Mouse (Mus musculus) kidney, postnatal 0 days (tissue): ENCODE data around the gene Gm37240. TPM values are rescaled to one million over a fixed set of nuclear protein-coding genes. Genes with fewer than 3 reads are reported as not detected.
"Not testable (repeated sequence)": the region's sequence is repeated elsewhere in the genome, so short reads cannot be mapped to it uniquely, and the experiment has no call there.

Experiments used
- ATAC-seq: fragments of 200-750 bp; cut with Nextera tagmentation; replicated peaks from 2 replicates; pipeline ENCODE4 v1.8.0; 2017; ENCODE audit warnings: low read depth, moderate number of reproducible peaks, moderate TSS enrichment, moderate library complexity; ENCODE audit not compliant: low FRiP score
- DNase-seq: peaks from one replicate; pipeline ENCODE4 v3.0.0-alpha.2; 2016; ENCODE audit warnings: low spot score
- H3K27ac ChIP-seq: fragments of 300-500 bp; sonication (generic); 2 replicates; pipeline ENCODE4 v1.5.1; 2014; ENCODE audit warnings: mild to moderate bottlenecking
- H3K27me3 ChIP-seq: fragments of 300-500 bp; sonication (generic); 2 replicates; pipeline ENCODE4 v1.6.1; 2014; ENCODE audit warnings: low read length, mixed read lengths; ENCODE audit not compliant: insufficient read depth
- H3K36me3 ChIP-seq: fragments of 300-500 bp; sonication (generic); 2 replicates; pipeline ENCODE4 v1.6.1; 2014; ENCODE audit warnings: low read length, mixed read lengths; ENCODE audit not compliant: insufficient read depth
- H3K4me1 ChIP-seq: fragments of 300-500 bp; sonication (generic); replicated peaks from 2 replicates; pipeline ENCODE4 v1.6.1; 2014; ENCODE audit warnings: antibody characterized with exemption, low read length, mixed read lengths; ENCODE audit not compliant: insufficient read depth
- H3K4me2 ChIP-seq: fragments of 300-500 bp; sonication (generic); 2 replicates; pipeline ENCODE4 v1.6.1; 2014; ENCODE audit warnings: mild to moderate bottlenecking, low read length, moderate library complexity, mixed read lengths
- H3K4me3 ChIP-seq: fragments of 300-500 bp; sonication (generic); replicated peaks from 2 replicates; pipeline ENCODE4 v1.5.1; 2014; ENCODE audit warnings: low read depth, low read length
- H3K9ac ChIP-seq: fragments of 300-500 bp; sonication (generic); 2 replicates; pipeline ENCODE4 v1.6.1; 2014; ENCODE audit warnings: low read depth, low read length
- H3K9me3 ChIP-seq: fragments of 300-500 bp; sonication (generic); replicated peaks from 2 replicates; pipeline ENCODE4 v1.6.1; 2016; ENCODE audit warnings: low read length, inconsistent platforms, mixed read lengths
- CTCF ChIP-seq: IDR thresholded peaks from 2 replicates; pipeline ENCODE4 v1.5.1; 2016; ENCODE audit warnings: antibody characterized with exemption, low read depth, mild to moderate bottlenecking, moderate library complexity
- WGBS: fragments of 180-500 bp; shearing (Covaris S2); extraction: QIAGEN DNeasy Blood & Tissue Kit; methylation state at CpG from one replicate; pipeline ENCODE4 v1.1.7; 2014; 5-methylcytosine and 5-hydroxymethylcytosine counted together
- polyA plus RNA-seq: library from polyadenylated mRNA; unstranded; fragments of >200 nt; fragmentation: Nextera tagmentation; extraction: Ambion mirVana; gene quantifications from 2 replicates; pipeline ENCODE4 v1.2.1, GENCODE M21; 2015

The Gm37240 gene
- polyA plus RNA-seq, 1 experiment from 2014 or later, result 10.8 TPM

DNA sequence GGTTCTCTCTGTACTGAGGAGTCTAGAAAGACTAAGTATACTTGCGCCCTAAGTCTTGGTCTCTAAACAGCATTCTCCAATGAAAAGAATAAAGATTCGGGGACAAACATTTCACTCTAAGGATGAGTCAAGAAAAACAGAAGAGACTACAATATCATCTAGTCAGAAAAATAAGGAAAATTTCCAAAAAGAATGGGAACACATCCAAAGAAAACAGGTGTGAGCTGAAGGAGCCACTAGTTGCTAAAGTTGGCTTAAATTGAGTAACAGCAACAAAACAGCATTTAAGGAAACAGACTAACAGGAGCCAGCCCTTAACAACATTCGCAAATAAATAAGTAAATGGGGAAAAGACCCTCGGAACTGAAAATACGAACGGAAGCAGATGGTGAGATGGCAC is 1318.8 kb downstream of the Gm37240 start:
- no peak for TF ChIP-seq CTCF
- Histone ChIP-seq H3K27ac (no peak overlapping the region), H3K4me2 (no peak overlapping the region), H3K36me3 (no peaks in the 10 kb centered on the region), H3K27me3 (no peaks in the 10 kb centered on the region), H3K9ac (no peak overlapping the region), H3K4me3 (no peak overlapping the region), H3K9me3 (no peaks in the 10 kb centered on the region), H3K4me1 (0 out of 2 replicates have a peak, but pooled peaks cover 5% of the 10 kb centered on the region)
- 86% methylated on average over 6 of the region's 6 CpGs for WGBS
- DNase-seq (no peak), ATAC-seq (no peak)

DNA sequence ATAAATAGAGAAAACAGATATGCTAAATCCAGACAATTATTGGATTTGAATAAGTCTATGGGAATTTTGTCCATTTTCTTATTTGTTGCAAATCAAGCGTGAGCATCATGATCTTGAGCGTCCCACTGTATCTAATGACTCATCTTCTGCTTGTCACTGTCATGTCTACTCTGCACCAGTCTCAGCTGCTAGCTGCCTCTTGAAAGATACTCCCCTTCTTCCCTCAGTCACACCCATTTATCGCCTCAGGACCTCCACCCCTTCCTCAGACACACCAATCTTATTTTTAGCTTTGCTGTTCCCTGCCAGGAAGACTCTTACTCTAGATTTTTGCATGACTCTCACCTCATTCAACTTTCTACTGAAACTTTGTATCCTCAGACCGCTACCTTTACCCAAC is 1323.9 kb downstream of the Gm37240 start:
- ATAC-seq (no peak), DNase-seq (no peak)
- Histone ChIP-seq H3K9ac (no peak overlapping the region), H3K9me3 (no peaks in the 10 kb centered on the region), H3K4me2 (no peak overlapping the region), H3K27ac (no peak overlapping the region), H3K27me3 (no peaks in the 10 kb centered on the region), H3K36me3 (no peaks in the 10 kb centered on the region), H3K4me3 (no peak overlapping the region), H3K4me1 (no peaks in the 10 kb centered on the region)
- TF ChIP-seq CTCF, result no peak
- 91% methylated on average over 4 of the region's 4 CpGs for WGBS

DNA sequence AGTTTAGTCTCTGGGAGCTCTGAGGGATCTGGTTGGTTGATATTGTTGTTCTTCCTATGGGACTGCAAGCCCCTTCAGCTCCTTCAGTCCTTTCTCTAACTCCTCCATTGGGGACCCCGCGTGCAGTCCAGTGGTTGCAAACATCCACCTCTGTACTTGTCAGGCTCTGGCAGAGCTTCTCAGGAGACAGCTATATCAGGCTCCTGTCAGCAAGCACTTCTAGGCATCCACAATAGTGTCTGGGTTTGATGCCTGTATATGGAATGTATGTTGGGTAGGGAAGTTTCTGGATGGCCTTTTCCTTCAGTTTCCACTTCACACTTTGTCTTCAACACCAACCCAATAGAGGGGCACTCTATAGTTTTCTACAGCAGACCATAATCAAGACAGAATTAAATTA is 1324.4 kb downstream of the Gm37240 start:
- DNase-seq, result not testable (repeated sequence)

DNA sequence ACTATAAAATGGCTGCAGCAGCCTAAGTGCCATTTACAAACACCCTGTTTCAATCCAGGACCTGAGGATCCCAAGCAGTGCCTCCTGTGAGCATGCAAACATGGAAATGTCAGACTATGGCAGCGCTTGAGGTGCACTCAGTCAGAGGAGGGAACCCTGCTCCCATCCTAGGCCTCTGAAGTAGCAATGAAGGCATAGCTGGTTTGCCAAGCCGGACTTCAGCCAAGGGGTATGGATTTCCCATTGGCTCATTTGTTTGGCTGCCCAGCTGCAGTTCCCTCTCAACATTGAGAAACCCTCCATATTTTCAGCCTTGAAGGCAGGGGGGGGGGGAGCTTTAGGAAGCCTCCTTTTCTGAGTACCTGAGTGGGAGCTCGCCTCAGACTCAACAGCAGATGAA is 1329.0 kb downstream of the Gm37240 start:
- no peak for ATAC-seq
- no peaks in the 10 kb centered on the region for H3K4me1 ChIP-seq
- no peaks in the 10 kb centered on the region for H3K27me3 ChIP-seq
- H3K4me3 ChIP-seq, result no peak overlapping the region
- DNase-seq, result no peak
- no peaks in the 10 kb centered on the region for H3K9me3 ChIP-seq
- no peaks in the 10 kb centered on the region for H3K36me3 ChIP-seq
- WGBS, result 98% methylated on average over 3 of the region's 3 CpGs
- no peak for TF ChIP-seq CTCF
- H3K27ac ChIP-seq, result no peak overlapping the region
- no peak overlapping the region for H3K4me2 ChIP-seq
- no peak overlapping the region for H3K9ac ChIP-seq

More for the DNA sequence above, 1324.4 kb downstream of the Gm37240 start:
- H3K36me3 ChIP-seq, H3K4me1 ChIP-seq, H3K27me3 ChIP-seq, H3K27ac ChIP-seq, H3K4me3 ChIP-seq, ATAC-seq, H3K4me2 ChIP-seq, H3K9me3 ChIP-seq, H3K9ac ChIP-seq: not testable (repeated sequence)
- WGBS, result 93% methylated on average over 2 of the region's 2 CpGs

DNA sequence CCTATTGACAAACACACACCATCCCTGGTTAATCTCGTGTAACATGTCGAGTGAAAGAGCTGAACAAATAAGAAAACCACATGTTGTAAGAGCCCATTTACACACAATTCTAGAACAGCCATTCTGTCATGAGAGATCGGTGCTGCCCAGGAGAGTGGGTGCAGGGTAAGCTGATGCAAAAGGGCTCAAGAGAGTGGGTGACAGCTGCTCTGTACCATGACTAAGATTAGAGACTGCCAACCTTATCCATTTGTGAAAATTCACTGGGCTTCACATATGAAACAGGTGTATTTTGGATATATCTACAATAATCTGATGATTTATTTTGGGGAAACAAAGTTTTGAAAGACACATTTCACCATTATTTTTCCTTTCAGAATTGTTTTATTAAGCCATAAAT is 1331.5 kb downstream of the Gm37240 start:
- no peak overlapping the region for H3K27ac ChIP-seq
- no peaks in the 10 kb centered on the region for H3K27me3 ChIP-seq
- no peaks in the 10 kb centered on the region for H3K36me3 ChIP-seq
- WGBS, result 84% methylated on average over 3 of the region's 3 CpGs
- H3K4me2 ChIP-seq, result no peak overlapping the region
- no peak for ATAC-seq
- no peak overlapping the region for H3K9ac ChIP-seq
- TF ChIP-seq CTCF, result no peak
- no peaks in the 10 kb centered on the region for H3K4me1 ChIP-seq
- H3K9me3 ChIP-seq, result no peaks in the 10 kb centered on the region
- no peak overlapping the region for H3K4me3 ChIP-seq
- no peak for DNase-seq

DNA sequence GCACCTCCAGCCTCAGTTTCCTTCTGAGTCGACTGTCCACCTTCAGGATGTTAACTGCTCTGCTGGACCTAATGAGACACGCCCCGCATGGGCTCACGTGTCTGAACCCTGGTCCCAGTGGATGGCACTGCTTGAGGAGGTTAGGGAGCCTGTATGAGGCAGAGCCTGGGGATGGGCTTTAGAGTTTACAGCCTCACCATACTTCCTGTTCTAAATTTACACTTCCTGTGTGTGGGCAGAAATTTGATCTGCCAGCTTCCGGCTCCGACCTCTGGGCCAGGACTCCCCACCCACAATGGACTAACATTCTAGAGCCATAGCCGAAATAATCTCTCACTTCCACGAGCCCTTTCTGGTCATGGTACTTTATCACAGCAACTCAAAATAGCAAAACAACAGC is 1340.1 kb downstream of the Gm37240 start:
- no peak for ATAC-seq
- no peak overlapping the region for H3K27ac ChIP-seq
- no peaks in the 10 kb centered on the region for H3K27me3 ChIP-seq
- peak; percentile 19 for DNase-seq
- H3K9ac ChIP-seq, result no peak overlapping the region
- TF ChIP-seq CTCF, result no peak
- no peaks in the 10 kb centered on the region for H3K4me1 ChIP-seq
- no peak overlapping the region for H3K4me3 ChIP-seq
- H3K4me2 ChIP-seq, result no peak overlapping the region
- H3K9me3 ChIP-seq, result no peaks in the 10 kb centered on the region
- 65% methylated on average over 8 of the region's 8 CpGs for WGBS
- H3K36me3 ChIP-seq, result 0 out of 2 replicates have a peak, but pooled peaks cover 2% of the 10 kb centered on the region

DNA sequence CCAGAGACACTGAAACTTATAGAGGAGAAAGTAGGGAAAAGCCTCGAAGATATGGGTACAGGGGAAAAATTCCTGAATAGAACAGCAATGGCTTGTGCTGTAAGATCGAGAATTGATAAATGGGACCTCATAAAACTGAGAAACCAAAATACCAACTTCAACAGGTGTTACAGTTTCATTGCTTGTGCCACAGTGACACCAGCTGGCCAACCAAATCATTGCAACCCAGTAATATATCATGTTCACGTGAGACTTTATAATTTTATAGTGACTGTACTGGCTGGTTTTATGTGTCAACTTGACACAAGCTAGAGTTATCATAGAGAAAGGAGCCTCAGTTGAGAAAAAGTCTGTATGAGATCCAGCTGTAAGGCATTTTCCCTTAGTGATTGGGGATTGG is 1344.9 kb downstream of the Gm37240 start:
- H3K4me2 ChIP-seq, H3K27me3 ChIP-seq, H3K9ac ChIP-seq, H3K9me3 ChIP-seq, ATAC-seq, H3K4me3 ChIP-seq, H3K27ac ChIP-seq, H3K36me3 ChIP-seq, H3K4me1 ChIP-seq: not testable (repeated sequence)
- peak; percentile 60 for DNase-seq
- peak; percentile 80 for TF ChIP-seq CTCF
- 11% methylated on average over 3 of the region's 3 CpGs for WGBS
